Mouse (Mus musculus) megakaryocyte, adult 5-6 weeks (primary cell): ENCODE measurements around the gene Foxp1. TPM values are rescaled to one million over a fixed set of nuclear protein-coding genes. Genes with fewer than 3 reads are reported as not detected.

Experiments
- ATAC-seq: 2 replicates; pipeline ENCODE4 v1.8.0; 2016; ENCODE audit warnings: mild to moderate bottlenecking, inconsistent platforms; ENCODE audit not compliant: poor library complexity, severe bottlenecking
- total RNA-seq, 2 experiments: library from RNA; stranded (forward) in 1 of 2; stranded (reverse) in 1 of 2; fragments of 153-499, 151-499 nt in 1 of 2; fragments of 221-1000, 200-1000 nt in 1 of 2; gene quantifications; 2 replicates each; pipeline versions ENCODE4 v1.2.3 to v1.2.4; 2015 to 2017

Foxp1 gene
- total RNA-seq, 2 experiments from 2014 or later: 59.5 to 85.2 TPM

DNA sequence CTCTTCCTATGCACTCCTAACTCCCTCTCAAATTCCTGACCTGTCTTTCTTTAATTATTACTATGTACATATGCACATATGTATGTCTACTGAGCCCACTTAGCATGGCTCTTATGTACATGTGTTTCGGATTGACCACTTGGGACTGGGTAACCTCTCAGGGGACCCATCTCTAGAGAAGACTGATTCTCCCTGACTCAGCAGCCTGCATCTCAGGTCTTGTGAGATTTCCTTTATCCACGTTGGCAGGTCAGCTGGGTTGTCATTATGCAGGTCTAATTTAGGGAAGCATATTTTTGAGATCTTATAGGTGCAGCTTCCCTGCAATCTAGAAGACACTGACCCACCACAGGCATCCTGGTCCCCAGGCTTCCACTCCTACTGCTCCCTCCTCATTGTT lies 538.5 kb downstream of the Foxp1 start:
- no peak for ATAC-seq

DNA sequence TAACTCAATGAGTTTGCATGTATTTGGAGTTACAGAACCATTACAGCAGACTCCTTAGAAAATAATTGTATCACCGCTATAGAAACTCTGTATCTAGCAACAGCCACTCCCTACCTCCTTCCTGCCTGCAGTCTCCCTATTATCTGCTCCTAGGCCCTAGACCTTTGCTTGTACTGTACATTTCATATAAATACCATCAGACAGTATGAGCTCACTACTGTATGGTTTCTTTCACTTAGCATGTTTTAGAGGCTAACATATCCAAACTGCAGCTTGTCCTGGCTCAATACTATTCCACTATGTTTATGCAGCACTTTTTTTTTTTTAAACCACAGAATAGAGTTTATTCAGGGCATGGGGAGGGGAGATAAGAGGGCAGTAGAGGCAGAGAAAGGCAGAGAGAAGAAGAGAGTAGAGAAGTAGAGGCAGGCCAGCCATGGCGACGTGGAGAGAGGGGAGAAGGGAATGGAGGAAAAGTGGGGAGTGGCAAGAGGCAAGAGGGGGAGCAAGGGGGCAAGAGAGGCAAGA lies 539.1 kb downstream of the Foxp1 start:
- ATAC-seq: no peak

DNA sequence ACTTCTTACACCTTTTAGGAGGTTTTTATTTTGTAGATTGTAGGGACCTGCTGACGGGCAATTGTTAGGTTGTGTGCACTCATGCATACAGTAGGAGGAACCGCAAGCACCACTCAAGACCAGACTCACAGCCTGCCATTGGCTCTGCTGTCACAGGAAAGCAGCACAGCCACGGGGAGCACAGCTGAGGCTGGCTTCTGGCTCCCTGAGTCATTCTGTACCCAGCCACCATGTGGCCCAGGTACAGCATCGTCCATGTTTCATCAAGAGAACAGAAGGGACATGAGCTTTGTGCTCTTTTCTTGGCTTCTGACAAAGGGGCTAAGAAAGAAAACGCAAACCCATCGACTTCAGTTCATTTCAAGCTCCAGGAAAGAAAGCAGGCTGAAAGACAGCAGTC lies 541.3 kb downstream of the Foxp1 start:
- no peak for ATAC-seq

DNA sequence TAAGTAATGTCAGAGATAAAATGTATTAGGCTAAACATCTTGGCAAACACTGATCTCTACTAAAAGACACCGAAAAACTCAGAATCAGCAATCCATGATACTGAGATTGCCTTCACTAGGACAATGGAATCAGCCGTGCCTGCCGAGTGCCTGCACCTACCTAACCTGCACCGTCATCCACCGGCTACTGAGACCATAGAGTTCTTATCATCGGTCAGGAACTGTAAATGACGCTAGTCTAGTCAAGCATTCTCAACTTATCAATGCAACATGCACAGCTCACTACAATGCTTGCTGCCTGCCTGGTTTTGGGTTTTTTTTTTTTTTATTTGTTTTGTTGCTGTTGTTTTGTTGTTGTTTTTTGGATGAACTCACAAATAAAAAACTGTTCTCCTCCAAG lies 542.1 kb downstream of the Foxp1 start:
- no peak for ATAC-seq

DNA sequence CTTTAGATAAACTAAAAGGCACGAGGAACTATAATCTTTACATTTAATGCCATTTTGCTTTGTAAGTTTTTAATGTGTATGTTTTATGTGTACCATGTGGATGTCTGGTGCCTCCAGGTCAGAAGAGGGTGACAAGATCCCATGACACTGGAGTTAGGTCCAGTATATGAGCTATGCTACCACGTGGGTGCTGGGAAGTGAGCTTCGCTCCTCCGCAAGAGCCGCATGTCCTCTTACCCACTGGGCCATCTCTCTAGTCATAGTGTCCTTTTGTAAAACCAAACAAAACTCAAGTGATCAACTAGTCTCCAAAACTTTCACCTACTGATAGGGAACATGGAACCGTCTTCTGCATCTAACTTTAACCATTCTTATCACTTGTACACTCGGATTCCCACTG lies 542.5 kb downstream of the Foxp1 start:
- ATAC-seq: no peak

DNA sequence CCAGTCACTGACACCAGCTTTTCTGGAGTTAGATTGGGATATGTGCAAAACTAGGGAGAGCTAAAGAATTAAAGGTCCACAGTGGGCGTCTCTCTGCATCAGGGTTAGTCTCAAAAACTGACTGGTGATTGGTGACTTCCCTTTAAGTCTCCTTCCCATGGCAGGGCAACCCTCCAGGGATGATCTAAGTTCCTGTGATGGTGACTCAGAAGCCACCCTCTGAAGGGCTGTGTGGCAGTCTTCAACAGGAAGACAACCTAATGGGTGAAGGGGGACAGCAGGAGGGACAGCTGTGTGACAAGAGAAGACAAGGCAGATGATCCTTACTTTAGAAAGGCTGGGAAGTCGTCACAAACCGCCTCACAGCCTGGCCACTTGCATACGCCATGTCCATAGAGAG lies 544.7 kb downstream of the Foxp1 start:
- no peak for ATAC-seq

DNA sequence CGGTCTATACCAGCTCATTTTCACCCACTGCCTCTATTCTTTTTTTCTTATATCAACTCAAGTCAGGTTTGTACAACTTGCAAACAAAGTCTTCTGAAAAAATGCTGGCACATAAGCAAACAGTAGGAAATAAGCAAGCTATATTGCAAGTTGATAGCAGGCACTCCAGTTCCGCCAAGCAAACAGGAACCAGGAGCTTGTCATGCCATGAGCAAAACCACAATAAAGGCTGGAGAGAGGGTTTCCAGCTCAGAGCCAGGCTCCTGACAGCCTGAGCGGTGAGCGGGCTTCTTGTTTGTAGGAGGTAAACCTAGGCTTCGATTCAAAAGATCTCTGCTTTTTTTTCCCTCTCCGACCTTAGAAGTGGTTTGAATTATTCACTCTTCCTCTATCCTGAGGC lies 546.6 kb downstream of the Foxp1 start:
- no peak for ATAC-seq

DNA sequence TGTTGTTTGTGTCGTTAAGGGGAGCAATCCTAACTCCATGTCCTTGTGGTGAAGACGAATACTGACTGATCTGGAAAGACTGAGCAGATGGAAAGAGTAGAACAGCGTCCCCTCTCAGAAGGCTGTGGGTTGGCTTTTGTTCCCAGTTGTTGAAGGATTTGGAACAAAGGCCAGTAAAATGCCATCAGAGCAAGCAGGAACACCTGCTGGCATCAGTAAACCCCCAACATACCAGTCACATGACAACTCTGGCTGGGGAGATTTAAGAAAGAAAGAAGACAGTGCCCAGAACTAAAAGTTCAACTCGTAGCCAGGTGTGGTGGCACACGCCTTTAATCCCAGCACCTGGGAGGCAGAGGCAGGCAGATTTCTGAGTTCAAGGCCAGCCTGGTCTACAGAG lies 549.1 kb downstream of the Foxp1 start:
- no peak for ATAC-seq

DNA sequence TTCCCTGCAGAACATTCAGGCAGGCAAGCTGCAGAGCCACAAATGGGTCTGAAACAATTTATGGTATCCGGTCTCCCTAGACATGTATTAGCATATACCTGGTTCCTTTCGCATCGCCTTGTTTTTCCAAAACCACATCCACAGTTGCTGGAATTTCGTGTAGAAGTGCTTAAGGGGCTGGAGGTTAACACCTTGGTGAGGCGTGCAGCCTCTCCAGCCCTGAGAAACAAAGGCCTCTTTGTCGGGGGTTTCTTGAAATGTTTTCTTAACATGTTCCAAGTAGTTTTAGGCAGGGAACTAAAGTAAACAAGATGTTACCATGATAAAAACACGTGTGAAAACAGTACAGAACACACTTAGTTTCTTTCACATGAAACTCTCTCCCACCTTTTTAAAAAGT lies 550.1 kb downstream of the Foxp1 start:
- ATAC-seq: no peak

DNA sequence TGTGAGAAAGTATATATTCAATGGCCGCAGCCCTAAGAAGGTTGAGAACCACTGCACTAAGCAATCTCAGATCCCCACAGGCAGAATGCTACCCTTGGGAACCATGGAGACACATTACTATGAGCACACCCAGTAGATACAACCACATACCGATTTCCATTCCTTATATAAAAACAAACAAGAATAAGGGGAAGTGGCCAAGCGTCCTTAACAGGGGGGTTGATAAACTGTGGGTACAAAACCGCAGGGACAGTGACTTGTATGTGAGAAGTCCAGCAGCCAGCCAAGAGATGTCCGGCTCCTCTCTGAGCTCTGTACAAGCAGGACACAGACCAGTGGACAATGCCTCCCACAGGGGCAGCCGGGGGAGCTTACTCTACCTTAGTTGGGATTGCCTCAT lies 563.2 kb downstream of the Foxp1 start:
- peak; percentile 83 for ATAC-seq

DNA sequence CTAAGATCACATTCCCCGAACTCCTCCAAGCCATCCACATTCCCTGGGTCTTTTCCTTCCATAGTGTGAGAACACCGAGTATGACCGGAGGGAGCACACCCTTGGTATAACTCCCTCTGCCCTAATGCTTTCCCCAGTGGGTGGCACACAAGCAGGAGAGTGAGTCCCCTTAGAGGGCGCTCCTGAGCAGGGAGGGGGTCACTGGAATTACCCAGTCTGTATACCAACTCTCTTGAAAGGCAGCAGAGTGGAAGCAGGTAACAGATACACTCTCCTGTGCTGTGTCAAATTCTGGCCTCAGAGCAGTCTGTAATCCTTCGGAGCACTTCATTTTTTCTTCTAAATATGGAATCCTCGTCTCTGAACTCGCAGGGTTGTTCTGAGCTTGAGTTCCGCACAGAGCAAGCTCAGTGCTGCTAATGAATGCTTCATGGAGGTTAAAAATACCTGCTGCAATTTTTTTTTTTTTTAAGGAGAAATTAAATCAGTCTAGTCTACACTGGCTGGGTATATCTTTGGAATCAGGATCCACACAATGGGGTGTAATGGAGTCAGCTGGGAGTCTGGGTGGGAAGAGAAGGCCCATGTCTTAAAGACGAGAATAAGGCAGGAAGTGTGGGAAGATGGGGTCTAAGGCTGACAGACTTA lies 565.9 kb downstream of the Foxp1 start:
- no peak for ATAC-seq

DNA sequence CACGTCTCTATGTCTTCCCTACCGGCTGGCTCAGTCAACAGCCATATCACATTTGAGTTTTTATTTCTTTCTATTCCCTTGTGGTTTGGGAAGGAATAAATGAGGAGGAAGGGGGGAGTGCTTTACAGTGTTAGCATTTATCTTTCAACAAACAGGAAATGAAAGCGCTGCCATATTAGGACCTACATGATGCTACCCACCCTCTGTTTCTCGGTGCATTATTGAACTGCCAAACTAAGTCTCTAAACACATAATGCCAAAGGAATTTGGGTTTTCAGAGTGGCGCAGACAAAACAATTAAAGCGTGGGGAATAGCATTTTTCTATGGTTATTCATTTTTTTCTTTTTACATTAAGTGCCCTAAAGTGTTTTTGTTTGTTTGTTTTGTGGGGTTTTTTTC lies 566.8 kb downstream of the Foxp1 start:
- ATAC-seq: no peak

DNA sequence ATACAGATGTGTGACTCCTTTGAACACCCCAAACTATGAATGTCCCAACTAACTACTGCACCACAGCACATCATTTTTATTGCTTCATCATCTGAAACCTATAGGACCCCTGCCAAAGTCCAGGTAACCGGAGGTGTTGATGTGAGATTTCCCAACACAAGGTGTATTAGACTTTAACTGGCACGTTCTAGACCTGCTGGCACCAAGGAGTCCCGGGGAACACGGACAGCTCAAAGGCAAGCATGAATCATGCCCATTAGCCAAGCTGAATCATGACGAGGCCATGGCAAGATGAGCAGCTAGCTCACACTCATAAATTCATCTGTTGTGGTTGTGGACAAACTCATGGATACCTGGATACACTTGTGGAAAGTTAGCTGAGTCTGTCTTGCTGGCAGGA lies 568.1 kb downstream of the Foxp1 start:
- ATAC-seq: no peak

DNA sequence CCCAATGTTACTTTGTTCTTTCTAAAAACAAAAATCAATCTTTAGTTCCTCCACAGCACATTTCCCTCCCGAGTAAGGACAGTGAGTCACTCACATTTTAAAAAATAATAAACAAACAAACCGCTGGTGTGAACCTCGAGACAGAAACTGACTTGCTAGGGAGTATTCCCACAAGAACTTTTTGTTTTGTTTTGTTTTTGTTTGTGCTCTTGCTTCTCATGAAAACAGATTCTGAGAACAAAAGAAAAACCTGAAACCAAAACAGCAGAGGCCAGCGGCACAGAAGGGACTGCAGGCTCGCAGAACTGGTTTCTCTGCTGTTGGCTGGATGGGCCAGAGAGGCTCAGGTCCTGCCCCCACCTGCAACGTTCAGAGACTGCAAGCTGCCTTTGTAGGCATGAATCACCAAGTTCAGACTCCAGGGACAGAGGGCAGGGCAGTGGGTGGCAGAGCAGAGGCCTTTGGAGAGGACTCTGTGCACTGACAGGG lies 572.8 kb downstream of the Foxp1 start:
- no peak for ATAC-seq

DNA sequence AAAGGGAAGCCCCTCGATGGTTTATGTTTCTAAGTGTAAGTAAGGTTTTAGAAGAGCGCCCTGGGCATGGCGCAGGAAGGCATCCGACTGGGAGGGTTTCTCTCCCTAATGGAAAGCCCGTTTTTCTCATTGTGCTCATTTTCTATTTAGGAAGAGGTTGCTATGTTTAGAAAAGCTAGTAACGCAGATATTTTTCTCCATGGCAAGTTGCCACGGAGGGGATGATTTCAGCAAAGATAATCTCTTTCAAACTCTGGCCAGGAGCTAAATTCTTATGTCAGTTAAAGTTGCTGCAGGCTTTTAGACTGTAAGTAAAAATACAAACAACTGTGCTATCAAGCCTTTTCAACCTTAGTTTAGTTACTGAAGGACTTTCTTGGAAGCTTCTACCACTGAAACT lies 573.2 kb downstream of the Foxp1 start:
- no peak for ATAC-seq

DNA sequence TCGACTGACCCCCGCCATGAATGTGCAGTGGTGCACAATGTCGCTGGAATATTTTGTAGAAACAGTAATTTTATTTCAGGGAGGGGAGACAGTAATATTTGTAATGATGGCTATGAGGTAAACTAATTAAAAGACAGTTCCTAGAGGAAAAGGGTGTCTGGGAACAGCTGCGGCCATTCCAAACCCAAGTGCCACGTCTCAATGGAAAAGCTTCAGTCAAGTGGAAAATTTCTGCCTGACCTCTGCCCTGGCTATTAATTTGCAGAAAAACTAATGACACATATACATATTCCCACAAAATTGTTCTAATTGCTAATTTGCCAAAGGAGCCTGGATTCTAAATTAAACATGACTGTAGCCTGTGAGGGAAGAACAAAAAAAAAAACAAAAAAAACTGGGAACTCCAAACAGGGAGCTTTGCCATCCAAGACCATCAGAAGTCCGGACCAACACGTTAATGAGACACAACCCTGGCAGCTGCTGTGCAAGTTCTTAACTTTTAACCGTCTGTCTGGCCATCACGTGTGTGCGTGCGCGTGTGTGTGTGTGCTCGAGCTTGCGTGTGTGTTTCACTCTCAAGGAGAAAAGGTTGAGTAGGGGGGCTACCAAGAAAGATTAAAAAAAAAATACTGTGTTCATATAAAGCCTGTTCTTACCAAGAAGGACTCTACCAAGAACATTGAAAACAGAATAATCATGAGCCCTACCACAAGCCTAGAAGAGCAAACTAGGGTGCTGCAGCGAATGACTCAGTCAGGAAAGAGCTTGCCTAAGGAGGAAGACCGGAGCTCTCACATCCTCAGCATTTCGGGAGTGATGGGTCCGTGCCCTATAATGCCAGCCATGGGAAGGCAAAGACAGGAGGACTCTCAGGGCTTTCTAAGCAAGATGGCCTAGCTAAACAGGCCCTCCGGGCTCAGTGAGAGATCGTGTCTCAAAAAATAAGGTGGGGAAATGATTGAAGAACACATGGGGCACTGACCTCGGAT lies 574.1 kb downstream of the Foxp1 start:
- ATAC-seq: no peak

DNA sequence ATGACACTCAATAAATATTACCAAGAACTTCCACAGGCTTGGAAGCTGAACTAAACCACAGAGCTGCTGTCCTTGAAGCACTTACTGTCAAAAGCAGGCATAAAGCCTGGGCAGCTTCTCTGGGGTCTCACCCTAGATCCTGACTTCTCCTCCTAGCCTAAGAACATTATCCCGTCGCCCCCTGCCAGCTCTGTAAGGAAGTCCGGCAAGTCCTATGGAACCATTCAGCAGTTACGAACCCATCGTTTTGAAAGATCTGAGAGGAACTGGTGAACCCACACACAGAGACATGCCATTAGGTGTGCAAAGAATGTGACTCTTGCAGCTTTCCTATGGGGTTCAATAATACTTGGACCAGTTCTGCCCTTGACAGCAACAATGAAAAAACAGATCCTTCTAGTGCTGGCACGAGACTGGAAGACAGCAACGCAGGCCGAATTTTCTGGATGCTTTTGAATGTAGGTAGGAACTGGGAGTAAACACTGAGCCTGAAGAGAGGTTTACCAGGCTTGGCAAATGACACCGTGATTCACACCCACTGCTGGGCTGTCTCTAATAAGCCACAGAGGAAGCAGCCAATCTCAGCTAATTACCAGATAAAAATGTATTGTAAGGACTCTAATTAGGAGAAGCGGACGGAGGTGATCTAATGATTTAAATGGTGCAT lies 574.9 kb downstream of the Foxp1 start:
- ATAC-seq: no peak

DNA sequence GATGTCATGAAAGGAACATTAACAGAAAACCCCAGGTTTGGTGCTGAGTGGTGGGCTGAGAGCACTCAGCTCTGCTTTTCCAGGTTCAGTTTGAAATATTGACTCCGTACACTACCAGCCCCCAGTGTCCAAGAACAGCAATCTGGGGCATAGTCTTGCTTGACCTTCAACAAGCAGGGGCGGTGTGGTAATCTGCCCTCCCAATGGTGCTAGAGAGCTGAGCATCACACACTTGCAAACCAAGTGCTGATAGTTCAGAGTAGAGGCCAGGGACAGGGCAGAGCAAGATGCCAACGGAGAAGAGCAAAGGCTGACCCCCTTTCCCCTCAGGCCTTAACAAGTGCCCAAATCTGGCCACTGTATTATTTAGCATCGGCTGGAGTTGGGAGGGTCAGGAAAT lies 575.8 kb downstream of the Foxp1 start:
- no peak for ATAC-seq

DNA sequence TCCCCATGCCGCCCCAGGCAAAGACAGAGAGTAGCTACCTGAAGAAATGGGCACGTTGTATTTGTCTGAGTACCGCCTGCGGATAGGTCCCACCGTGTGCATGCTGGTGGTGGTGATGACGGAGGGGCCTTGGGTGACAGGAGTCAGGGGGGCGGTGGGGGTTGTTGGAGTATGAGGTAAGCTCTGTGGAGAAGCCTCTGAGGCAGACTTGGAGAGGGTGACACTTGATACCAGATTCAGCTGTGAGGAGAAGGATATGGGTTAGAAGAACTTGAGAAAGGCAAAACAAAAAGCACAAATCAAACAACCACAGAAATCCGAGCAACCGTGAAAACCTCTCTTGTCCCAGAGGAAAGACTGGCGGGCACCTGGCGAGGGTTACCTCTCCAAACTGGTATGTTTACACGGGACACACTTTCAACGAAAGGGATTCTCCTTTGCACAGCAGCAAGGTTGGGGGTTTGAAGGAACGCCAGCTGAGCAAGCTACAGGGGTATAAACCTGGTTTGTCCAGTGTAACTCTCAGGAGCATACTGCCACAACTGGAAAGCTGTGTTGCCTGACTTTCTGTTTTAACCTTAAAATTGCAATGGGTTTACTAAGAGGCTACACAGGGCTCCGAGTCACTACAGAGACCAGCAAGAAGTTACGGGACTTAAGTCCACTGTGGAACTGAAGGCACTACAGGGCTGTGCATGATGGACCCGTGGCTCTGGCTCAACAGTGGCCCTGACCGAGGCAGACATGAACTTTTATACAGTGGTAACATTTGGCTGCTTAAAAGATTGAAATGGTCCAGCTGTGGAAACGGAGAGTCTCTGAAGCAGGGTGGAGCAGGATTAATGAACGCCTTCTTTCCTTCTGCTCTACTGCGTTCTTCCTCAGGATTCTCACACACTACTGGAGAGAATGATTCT lies 576.8 kb downstream of the Foxp1 start:
- no peak for ATAC-seq

DNA sequence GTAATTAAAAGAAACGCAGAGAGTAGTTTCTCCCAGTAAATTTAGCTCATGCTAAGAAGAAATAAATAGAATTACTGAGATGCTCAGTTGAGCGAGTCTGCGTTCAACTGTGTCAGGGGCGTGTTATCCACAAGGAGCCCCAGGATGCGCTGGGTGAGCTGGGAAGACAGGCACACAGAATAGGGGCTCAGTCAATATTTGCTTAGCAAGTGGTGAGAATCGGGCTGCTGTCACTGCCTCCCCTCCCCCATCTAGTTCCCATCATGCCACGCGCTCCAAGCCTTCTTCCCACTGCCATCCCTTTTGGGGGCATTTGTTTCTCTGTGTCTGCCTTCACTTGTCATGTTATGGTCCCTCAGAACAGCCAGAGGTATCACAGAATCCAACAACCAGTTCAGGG lies 584.2 kb downstream of the Foxp1 start:
- ATAC-seq: no peak
